Mouse (Mus musculus) kidney, adult 2 months (tissue): ENCODE data around the gene Prpf6.

Source experiments
- CTCF ChIP-seq: fragments of 200-500 bp; conservative IDR thresholded peaks from 2 replicates; pipeline ENCODE4 v1.5.1; 2011; ENCODE audit warnings: low read depth, mild to moderate bottlenecking, control low read depth, low read length, moderate library complexity, mixed read lengths; ENCODE audit not compliant: insufficient read depth, insufficient read length
- POLR2A ChIP-seq: fragments of 200-500 bp; IDR thresholded peaks from one replicate; pipeline ENCODE4 v1.6.1; 2011; ENCODE audit warnings: low read depth, low read length, control low read depth

- no peak for TF ChIP-seq POLR2A
- no peak for TF ChIP-seq CTCF
Observed at GRCm38 (mm10) chr2:181691083-181691482, 99.4 kb downstream of the Prpf6 start.
